Mouse (Mus musculus): ENCODE data around the gene Vps16. TPM values are rescaled to one million over a fixed set of nuclear protein-coding genes. Genes with fewer than 3 reads are reported as not detected.

The Vps16 gene
- polyA plus RNA-seq, 2 experiments from 2014 or later, result 132 to 174 TPM

DNA sequence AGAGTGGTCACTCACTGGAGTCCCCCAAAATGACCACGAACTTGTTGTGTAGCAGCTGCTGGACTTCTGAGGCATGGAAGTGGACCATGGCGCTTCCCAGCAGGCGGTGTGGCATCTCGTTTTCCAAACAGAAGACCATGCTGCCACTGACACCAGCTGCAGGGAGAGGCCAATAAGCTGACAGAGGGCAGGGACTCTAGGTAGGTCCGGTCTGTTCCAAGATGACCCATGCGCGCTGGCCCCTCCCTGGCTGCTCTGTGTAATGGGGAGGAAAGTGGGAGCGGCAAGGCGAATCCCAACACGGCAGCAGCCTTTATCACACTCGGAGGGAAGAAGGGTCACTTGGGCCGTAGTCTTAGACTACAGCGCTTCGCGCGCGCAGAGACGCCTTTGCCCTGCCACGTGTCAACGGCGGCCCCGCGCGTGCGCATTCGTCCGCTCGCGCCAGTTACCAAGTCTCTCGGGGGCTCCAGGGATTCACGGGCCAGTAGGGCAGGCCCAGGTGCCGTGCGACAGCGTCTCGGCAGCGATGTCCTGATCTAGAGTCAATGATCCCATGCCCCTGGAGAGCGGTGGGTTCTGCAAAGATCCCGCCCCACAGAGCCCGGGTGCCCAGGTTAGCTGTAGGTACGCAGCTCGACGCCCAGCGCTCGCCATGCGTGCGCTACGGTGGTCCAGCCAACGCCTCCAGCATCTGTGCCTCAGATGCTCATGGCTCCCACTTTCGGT is 578 bp upstream of the Vps16 start:
- ATAC-seq, result peak; percentile 55

- ATAC-seq, result no peak
Observed at GRCm38 (mm10) chr2:130425112-130425511, 973 bp downstream of the Vps16 start.

DNA sequence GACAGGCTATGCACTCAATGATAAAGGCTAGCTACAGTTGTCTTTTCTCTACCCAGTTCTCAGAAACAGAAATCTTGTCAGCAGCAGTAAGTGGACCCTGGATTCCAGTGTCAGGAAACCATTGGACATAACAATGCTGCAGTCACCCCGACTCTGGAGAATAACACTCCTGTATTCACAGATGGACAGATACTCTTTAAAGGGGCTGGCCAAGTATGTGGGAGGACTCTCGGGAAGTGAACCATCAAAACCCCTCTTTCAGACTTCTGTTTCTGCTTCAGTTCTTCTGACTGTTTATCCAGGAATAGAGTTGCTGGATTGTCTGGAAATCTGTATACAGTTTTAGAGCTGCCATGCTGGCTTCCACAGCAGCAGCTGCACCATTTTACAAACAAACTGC is 5.7 kb downstream of the Vps16 start:
- no peak for ATAC-seq

DNA sequence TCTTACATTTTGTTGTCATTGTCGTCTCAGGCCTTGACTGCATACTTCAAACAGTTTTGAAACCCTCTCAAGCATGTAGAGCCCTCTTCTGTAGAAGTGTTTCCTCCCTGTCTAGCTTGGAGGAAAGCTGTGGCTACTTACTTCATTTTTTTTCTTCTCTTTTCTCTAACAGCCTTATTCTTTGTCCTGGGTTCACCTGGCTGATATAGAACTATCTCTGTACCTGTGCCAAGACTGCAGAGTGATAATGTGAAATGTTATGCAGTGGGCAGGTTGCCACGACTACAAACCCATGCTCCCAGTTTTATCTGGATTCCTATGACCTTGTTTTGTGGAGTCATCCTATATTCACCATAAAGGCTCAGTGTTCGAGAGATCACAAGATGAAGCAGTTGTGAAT is 6.3 kb downstream of the Vps16 start:
- no peak for ATAC-seq

DNA sequence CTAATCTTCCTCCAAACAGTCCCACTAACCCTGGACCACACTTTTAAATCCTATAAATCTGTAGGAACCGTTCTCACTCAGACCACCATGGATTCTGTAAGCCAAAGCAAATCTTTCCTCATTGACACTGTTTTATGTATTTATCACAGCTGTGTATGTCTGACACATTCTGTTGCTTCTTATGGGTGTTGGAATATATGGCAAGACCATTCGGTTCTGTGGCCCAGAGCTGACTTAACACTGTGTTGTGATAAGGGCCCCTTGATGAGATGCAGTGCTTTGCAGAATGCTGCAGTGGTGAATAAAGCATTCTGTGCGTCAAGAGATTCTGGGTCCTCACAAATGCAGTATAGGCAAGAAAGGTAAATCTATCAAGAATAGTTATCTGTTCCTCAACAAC is 8.0 kb downstream of the Vps16 start:
- no peak for ATAC-seq

DNA sequence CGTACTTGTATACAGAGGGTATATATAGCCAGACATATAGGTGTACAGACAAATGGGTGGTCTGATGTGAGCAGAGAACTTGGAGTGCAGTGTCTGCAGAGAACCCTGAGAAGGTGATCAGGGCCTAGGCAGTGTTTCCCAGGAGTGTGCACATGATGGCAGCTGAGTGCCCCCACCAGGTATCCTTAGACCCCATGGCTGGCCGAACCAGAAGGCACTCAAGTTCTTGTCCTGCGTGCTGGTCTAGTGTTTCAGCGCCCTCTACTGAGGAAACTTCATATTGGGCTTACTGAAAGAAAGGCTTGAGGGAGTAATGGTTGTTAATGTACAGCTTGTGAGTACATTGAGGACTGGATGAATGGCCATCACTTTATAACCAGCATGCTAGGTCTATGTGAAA is 9.0 kb downstream of the Vps16 start:
- ATAC-seq, result no peak

GRCm38 (mm10) chr2:130436769-130437168 is 12.6 kb downstream of the Vps16 start:
- ATAC-seq, result no peak

GRCm38 (mm10) chr2:130438861-130439260 is 14.7 kb downstream of the Vps16 start:
- ATAC-seq, result no peak

- no peak for ATAC-seq
Observed at GRCm38 (mm10) chr2:130439840-130440480, 15.8 kb downstream of the Vps16 start.

- no peak for ATAC-seq
Observed at GRCm38 (mm10) chr2:130442162-130442561, 18.0 kb downstream of the Vps16 start.

GRCm38 (mm10) chr2:130448449-130448848 is 24.3 kb downstream of the Vps16 start:
- ATAC-seq, result no peak

DNA sequence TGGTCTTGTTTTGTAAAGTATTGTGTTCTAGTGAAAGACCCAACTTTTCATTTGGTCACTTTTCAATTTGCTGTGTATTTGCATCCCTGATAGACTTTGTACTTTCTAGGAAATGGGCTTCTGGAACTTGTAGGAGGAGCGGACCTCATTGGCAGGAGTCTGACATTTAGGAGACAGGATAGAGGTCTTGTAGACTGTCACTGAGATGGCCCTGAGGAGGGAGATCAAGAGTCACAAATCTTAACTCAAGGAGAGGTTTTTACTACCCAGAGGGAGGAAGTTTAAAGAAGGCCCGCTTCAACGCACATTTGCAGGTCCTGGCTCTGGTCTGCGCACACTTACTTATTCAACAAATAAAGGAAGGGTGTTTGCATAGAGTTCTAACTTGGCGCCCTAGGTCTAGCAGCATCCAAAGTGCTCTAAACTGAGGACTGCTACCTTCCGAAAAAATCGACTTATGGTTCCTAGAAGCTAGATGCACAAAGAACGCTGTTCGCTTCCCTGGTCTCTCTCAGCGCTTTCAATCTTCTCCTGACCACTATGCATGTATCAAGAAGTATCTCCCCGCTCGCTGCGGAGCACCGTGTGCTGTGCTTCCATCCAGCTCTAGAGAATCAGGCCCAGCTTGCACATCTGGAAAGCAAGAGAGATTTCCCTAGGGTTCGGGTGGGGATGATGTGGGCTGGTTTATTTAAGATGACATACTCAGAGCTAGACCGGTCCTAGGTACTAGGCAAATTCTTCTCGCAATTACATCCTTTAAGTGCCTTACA is 25.1 kb downstream of the Vps16 start:
- ATAC-seq, result peak; percentile 13

GRCm38 (mm10) chr2:130449794-130450433 is 25.8 kb downstream of the Vps16 start, which contains the start of gene Ptpra:
Gene Ptpra, plus strand, starts transcription at chr2:130450278.
- peak; percentile 95 for ATAC-seq

DNA sequence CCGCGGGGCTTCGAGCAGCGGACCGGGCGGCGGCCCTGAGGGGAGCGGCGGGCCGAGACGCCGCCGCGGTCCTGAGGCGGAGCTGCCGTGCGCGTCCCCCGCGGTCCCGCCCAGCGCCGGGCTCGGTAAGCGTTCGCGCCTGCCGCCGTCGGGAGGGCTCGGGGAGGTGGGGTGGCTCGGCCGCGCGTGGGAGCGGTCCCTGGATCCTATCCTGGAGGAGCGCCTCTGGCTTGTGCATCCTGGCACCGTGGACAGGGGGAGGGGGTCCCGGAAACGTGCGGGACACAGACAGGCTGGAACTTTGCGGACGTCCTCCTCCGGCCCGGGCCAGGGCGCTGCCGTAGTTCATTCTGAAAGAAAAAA is 26.3 kb downstream of the Vps16 start:
- peak; percentile 67 for ATAC-seq

- no peak for ATAC-seq
Observed at GRCm38 (mm10) chr2:130451086-130451726, 27.1 kb downstream of the Vps16 start.

DNA sequence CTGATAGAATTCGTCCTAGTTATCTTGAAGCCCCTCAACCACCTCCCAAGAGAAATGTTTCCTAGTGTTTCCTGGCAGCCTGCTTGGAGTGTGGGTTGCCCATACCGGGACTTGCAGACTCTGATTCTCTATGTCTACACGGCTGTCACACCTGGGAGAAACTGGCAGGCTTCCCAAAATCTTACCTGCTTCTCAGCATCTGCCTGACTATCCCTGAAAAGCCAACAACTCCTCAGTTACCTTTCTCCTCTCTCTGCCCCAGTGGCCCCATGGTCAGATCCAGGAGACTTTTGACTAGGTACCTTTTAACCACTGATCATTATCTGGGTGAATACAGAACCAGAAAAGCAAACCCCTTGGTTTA is 27.6 kb downstream of the Vps16 start:
- ATAC-seq, result no peak

- ATAC-seq, result no peak
Observed at GRCm38 (mm10) chr2:130452266-130452665, 28.1 kb downstream of the Vps16 start.

DNA sequence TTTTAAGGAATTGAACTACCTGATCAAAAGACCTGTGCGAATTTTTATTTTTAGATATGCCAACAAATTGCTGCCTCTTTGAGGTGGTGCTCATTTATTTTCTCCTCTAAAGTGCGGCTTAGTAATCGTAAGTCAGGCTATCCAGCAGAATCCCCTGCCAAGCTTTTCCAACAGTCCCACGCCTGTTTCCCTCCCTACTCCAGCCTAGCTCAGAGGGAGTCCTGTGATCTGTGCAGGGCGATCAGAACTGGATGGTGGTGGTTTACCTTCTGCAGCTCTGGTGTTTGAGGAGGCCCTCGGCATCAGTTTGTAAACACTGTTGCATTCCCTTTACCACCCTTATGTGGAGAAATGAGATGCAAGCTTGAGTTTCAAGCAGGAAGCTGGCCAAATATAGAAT is 29.3 kb downstream of the Vps16 start:
- no peak for ATAC-seq

GRCm38 (mm10) chr2:130454748-130455370 is 30.7 kb downstream of the Vps16 start:
- ATAC-seq, result no peak

GRCm38 (mm10) chr2:130457871-130458270 is 33.7 kb downstream of the Vps16 start:
- ATAC-seq, result no peak

DNA sequence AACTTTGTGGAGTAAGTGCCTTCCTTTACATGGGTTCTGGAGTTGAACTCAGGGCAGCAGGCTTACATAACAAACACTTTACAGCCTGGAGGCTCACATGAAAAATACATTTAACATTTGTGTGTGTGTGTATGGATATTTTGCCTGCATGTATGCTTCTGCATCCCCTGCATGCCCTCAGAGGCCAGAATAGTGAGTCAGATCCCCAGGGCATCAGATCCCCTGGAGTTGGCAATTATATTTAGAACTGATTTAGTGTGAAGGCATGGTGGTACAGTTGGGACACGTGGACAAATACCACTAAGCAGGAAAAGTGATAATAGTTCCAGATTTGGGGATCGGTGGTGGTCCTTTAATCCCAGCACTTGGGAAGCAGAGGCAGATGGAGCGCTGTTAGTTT is 35.4 kb downstream of the Vps16 start:
- ATAC-seq, result no peak

Data from activated CD4-positive, CD25-positive, alpha-beta regulatory T cell, adult 4 months (primary cell).